In genomic region chr9:102732326-102732865, GRCm38 (mm10) we compare ENCODE assay signal across 16 mouse cellular contexts. TPM values are rescaled to one million over a fixed set of nuclear protein-coding genes. Genes with fewer than 3 reads are reported as not detected.
DNase-seq lines count a peak whose midpoint lies in the region; ATAC-seq and TF ChIP-seq lines count a peak whose summit lies in the region.
"Had no signal": no experiment of that assay in that cellular context is flagged by ENCODE, and none has a peak within 500 bp of the region (broad histone marks: within the 10 kb centered on the region; RNA-seq: fewer than 3 reads in every experiment).

No protein-coding gene starts in this region.

- DNase-seq in forebrain, embryonic 14.5 days (ENCODE audit: low spot score): no peak
- DNase-seq in kidney, adult 9 months: no peak
- no peak for DNase-seq in lung, postnatal 25 days (ENCODE audit: low spot score)
- DNase-seq: adrenal gland, adult 8-10 months; B cell, adult 2 months; cerebellum, adult 9-10 months; kidney, postnatal 14 days; spleen, adult 18-20 months had no signal

- 0 out of 2 replicates have a peak overlapping the region, but pooled peaks have one; percentile 4 for H3K27ac ChIP-seq in forebrain, embryonic 15.5 days (replicated peaks)
- no peak overlapping the region for H3K27ac ChIP-seq in forebrain, embryonic 14.5 days (ENCODE audit: low read depth, low read length)
- peak overlapping the region; percentile 46 for H3K27ac ChIP-seq in kidney, embryonic 15.5 days
- peak overlapping the region; percentile 45 for H3K27ac ChIP-seq in lung, embryonic 16.5 days (ENCODE audit: low read length)
- peak overlapping the region; percentile 88 for H3K27ac ChIP-seq in embryonic fibroblast, embryonic 13.5 days (ENCODE audit: insufficient read depth, low read length)
- H3K27ac ChIP-seq: macrophage had no signal

- peaks cover 67% of the 10 kb centered on the region for H3K36me3 ChIP-seq in forebrain, embryonic 15.5 days
- H3K36me3 ChIP-seq in forebrain, embryonic 14.5 days (ENCODE audit: control insufficient read depth, insufficient read depth, low read length): peaks cover 69% of the 10 kb centered on the region
- H3K36me3 ChIP-seq in kidney, embryonic 15.5 days: peaks cover 68% of the 10 kb centered on the region
- H3K36me3 ChIP-seq in lung, embryonic 16.5 days (ENCODE audit: control insufficient read depth, insufficient read depth, low read length): peaks cover 60% of the 10 kb centered on the region

- no peaks in the 10 kb centered on the region for H3K27me3 ChIP-seq in forebrain, embryonic 15.5 days
- H3K27me3 ChIP-seq in forebrain, embryonic 14.5 days (replicated peaks; ENCODE audit: control insufficient read depth, insufficient read depth, low read length): no peaks in the 10 kb centered on the region
- H3K27me3 ChIP-seq in kidney, embryonic 15.5 days: no peaks in the 10 kb centered on the region
- H3K27me3 ChIP-seq in lung, embryonic 16.5 days (ENCODE audit: control insufficient read depth, insufficient read depth, low read depth, low read length): no peaks in the 10 kb centered on the region
- H3K27me3 ChIP-seq: heart, embryonic 13.5 days; limb, embryonic 13.5 days had no signal

- H3K4me1 ChIP-seq in forebrain, embryonic 15.5 days: no peaks in the 10 kb centered on the region
- no peaks in the 10 kb centered on the region for H3K4me1 ChIP-seq in forebrain, embryonic 14.5 days (ENCODE audit: control insufficient read depth, insufficient read depth, low read length)
- peaks cover 55% of the 10 kb centered on the region for H3K4me1 ChIP-seq in kidney, embryonic 15.5 days
- H3K4me1 ChIP-seq in lung, embryonic 16.5 days (replicated peaks; ENCODE audit: control insufficient read depth, insufficient read depth, low read length): peaks cover 20% of the 10 kb centered on the region
- peaks cover 32% of the 10 kb centered on the region for H3K4me1 ChIP-seq in embryonic fibroblast, embryonic 13.5 days (ENCODE audit: control insufficient read depth, insufficient read depth, low read length)

- ATAC-seq in forebrain, embryonic 15.5 days (replicated peaks): no peak
- ATAC-seq in forebrain, embryonic 14.5 days: no peak
- ATAC-seq in kidney, embryonic 15.5 days (replicated peaks; ENCODE audit: low FRiP score): no peak
- ATAC-seq in lung, embryonic 16.5 days (ENCODE audit: low read depth): no peak
- no peak for ATAC-seq in megakaryocyte, adult 5-6 weeks (ENCODE audit: poor library complexity, severe bottlenecking)

- no peak for TF ChIP-seq CTCF in embryonic fibroblast, embryonic 13.5 days (IDR thresholded peaks at IDR 0.05; ENCODE audit: borderline replicate concordance, insufficient read depth, low read length)

- no peaks in the 10 kb centered on the region for H3K9me3 ChIP-seq in forebrain, embryonic 15.5 days
- H3K9me3 ChIP-seq in forebrain, embryonic 14.5 days (replicated peaks; ENCODE audit: control insufficient read depth, low read length): no peaks in the 10 kb centered on the region
- no peaks in the 10 kb centered on the region for H3K9me3 ChIP-seq in kidney, embryonic 15.5 days (replicated peaks)
- no peaks in the 10 kb centered on the region for H3K9me3 ChIP-seq in lung, embryonic 16.5 days (ENCODE audit: control insufficient read depth, low read length)
- H3K9me3 ChIP-seq: heart, embryonic 13.5 days; limb, embryonic 13.5 days had no signal

- H3K4me3 ChIP-seq in forebrain, embryonic 15.5 days: no peak overlapping the region
- no peak overlapping the region for H3K4me3 ChIP-seq in forebrain, embryonic 14.5 days (ENCODE audit: low read depth, low read length)
- H3K4me3 ChIP-seq in kidney, embryonic 15.5 days (replicated peaks): no peak overlapping the region
- no peak overlapping the region for H3K4me3 ChIP-seq in lung, embryonic 16.5 days (ENCODE audit: low read length)
- no peak overlapping the region for H3K4me3 ChIP-seq in embryonic fibroblast, embryonic 13.5 days (ENCODE audit: insufficient read depth, low read length)
- H3K4me3 ChIP-seq: heart, embryonic 13.5 days; limb, embryonic 13.5 days had no signal

- no peak overlapping the region for H3K4me2 ChIP-seq in forebrain, embryonic 15.5 days (replicated peaks)
- H3K4me2 ChIP-seq in forebrain, embryonic 14.5 days (ENCODE audit: low read length): no peak overlapping the region
- no peak overlapping the region for H3K4me2 ChIP-seq in kidney, embryonic 15.5 days
- no peak overlapping the region for H3K4me2 ChIP-seq in lung, embryonic 16.5 days (ENCODE audit: low read depth, low read length)
- H3K4me2 ChIP-seq: heart, embryonic 13.5 days; limb, embryonic 13.5 days had no signal

- no peak for TF ChIP-seq POLR2A in embryonic fibroblast, embryonic 13.5 days (IDR thresholded peaks at IDR 0.05; ENCODE audit: low read depth, low read length)

- no peak overlapping the region for H3K9ac ChIP-seq in forebrain, embryonic 15.5 days (replicated peaks)
- no peak overlapping the region for H3K9ac ChIP-seq in forebrain, embryonic 14.5 days (ENCODE audit: low read length)
- no peak overlapping the region for H3K9ac ChIP-seq in kidney, embryonic 15.5 days
- H3K9ac ChIP-seq in lung, embryonic 16.5 days (ENCODE audit: low read length): no peak overlapping the region
- H3K9ac ChIP-seq: limb, embryonic 13.5 days had no signal

- WGBS in forebrain, embryonic 15.5 days: 75% methylated on average over 5 of the region's 5 CpGs
- 70% methylated on average over 5 of the region's 5 CpGs for WGBS in forebrain, embryonic 14.5 days
- 80% methylated on average over 5 of the region's 5 CpGs for WGBS in kidney, embryonic 15.5 days
- whole genome bisulfite sequencing in lung, embryonic 16.5 days: 62% methylated on average over 5 of the region's 5 CpGs

RNA-seq across cellular contexts. Expression of gene Amotl2, which starts 15.9 kb away (rescaled TPM):
- 65.9 and 69.9 TPM in 2 replicates for polyA plus RNA-seq in forebrain, embryonic 15.5 days (2015; fragmentation: Nextera tagmentation; extraction: Ambion mirVana)
- 30.4 and 44.0 TPM in 2 replicates for polyA plus RNA-seq in forebrain, embryonic 14.5 days (2014; fragmentation: Nextera tagmentation; extraction: Ambion mirVana)
- polyA plus RNA-seq in kidney, embryonic 15.5 days (2015; fragmentation: Nextera tagmentation; extraction: Ambion mirVana): 43.3 and 45.1 TPM in 2 replicates
- 37.6 and 40.1 TPM in 2 replicates for polyA plus RNA-seq in lung, embryonic 16.5 days (2015; fragmentation: Nextera tagmentation; extraction: Ambion mirVana)
- polyA plus RNA-seq in embryonic fibroblast, embryonic 13.5 days (2011; ENCODE audit: insufficient read length, low read depth, missing spikeins): 135 and 188 TPM in 2 replicates
- 1.3 and 1.7 TPM in 2 replicates for total RNA-seq in megakaryocyte, adult 5-6 weeks (2015)
- total RNA-seq in megakaryocyte, adult 5-6 weeks (2017): 1.1 and 2.8 TPM in 2 replicates
